Mouse (Mus musculus) liver, embryonic 14.5 days (tissue): ENCODE data around the gene Gvin1. TPM values are rescaled to one million over a fixed set of nuclear protein-coding genes. Genes with fewer than 3 reads are reported as not detected.
"Not testable (repeated sequence)": the region's sequence is repeated elsewhere in the genome, so short reads cannot be mapped to it uniquely, and the experiment has no call there.

Experiments used
- ATAC-seq: fragments of 200-750 bp; cut with Nextera tagmentation; 2 replicates; pipeline ENCODE4 v1.8.0; 2017; ENCODE audit warnings: moderate number of reproducible peaks, mild to moderate bottlenecking, moderate library complexity; ENCODE audit not compliant: insufficient read depth
- DNase-seq, 3 experiments: peaks; one replicate each; pipeline ENCODE4 v3.0.0-alpha.2; 2012 to 2013; ENCODE audit warnings: low read depth in 3 of 3, low spot score in 3 of 3
- H3K27ac ChIP-seq: fragments of 300-500 bp; sonication (generic); 2 replicates; pipeline ENCODE4 v1.5.1; 2014; ENCODE audit warnings: moderate library complexity, mild to moderate bottlenecking, control low read depth, inconsistent platforms
- H3K27me3 ChIP-seq: fragments of 300-500 bp; sonication (generic); 2 replicates; pipeline ENCODE4 v1.6.1; 2014; ENCODE audit warnings: mild to moderate bottlenecking, low read length, moderate library complexity; ENCODE audit not compliant: control insufficient read depth, insufficient read depth
- H3K36me3 ChIP-seq: fragments of 300-500 bp; sonication (generic); replicated peaks from 2 replicates; pipeline ENCODE4 v1.6.1; 2014; ENCODE audit warnings: low read depth; ENCODE audit not compliant: control insufficient read depth, insufficient read depth
- H3K4me1 ChIP-seq, 2 experiments: fragments of 200-500 bp in 1 of 2; fragments of 300-500 bp in 1 of 2; sonication (generic) in 1 of 2; replicated peaks; 2 replicates each; pipeline ENCODE4 v1.6.1; 2012 to 2014; ENCODE audit warnings: antibody characterized with exemption in 1 of 2, inconsistent platforms in 1 of 2, low read length in 1 of 2; ENCODE audit not compliant: control insufficient read depth in 2 of 2, insufficient read depth in 2 of 2
- H3K4me2 ChIP-seq: fragments of 300-500 bp; sonication (generic); 2 replicates; pipeline ENCODE4 v1.6.1; 2014; ENCODE audit warnings: low read depth, mild to moderate bottlenecking, control low read depth, moderate library complexity
- H3K4me3 ChIP-seq, 2 experiments: fragments of 200-500 bp in 1 of 2; fragments of 300-500 bp in 1 of 2; sonication (generic) in 1 of 2; 2 replicates each; pipeline ENCODE4 v1.5.1; 2012 to 2014; ENCODE audit warnings: low read depth in 2 of 2, low read length in 2 of 2, mild to moderate bottlenecking in 2 of 2, control low read depth in 1 of 2, inconsistent platforms in 1 of 2, moderate library complexity in 1 of 2; ENCODE audit not compliant: insufficient read depth in 1 of 2
- H3K9ac ChIP-seq: fragments of 300-500 bp; sonication (generic); replicated peaks from 2 replicates; pipeline ENCODE4 v1.6.1; 2014; ENCODE audit warnings: mild to moderate bottlenecking, control low read depth, moderate library complexity
- H3K9me3 ChIP-seq: fragments of 300-500 bp; sonication (generic); 2 replicates; pipeline ENCODE4 v1.6.1; 2016; ENCODE audit warnings: low read length, mixed read lengths; ENCODE audit not compliant: control insufficient read depth
- WGBS: fragments of 180-500 bp; shearing (Covaris S2); extraction: QIAGEN DNeasy Blood & Tissue Kit; methylation state at CpG from one replicate; pipeline ENCODE4 v1.1.7; 2014; ENCODE audit not compliant: insufficient replicate concordance; 5-methylcytosine and 5-hydroxymethylcytosine counted together
- polyA plus RNA-seq, 2 experiments: library from polyadenylated mRNA; depleted of rRNA in 1 of 2; stranded (reverse) in 1 of 2; unstranded in 1 of 2; fragments of >200 nt; fragmentation: Nextera tagmentation in 1 of 2; extraction: Ambion mirVana in 1 of 2; gene quantifications; 2 replicates each; pipeline versions ENCODE4 v1.2.1 to v1.2.3; 2012 to 2014

Gvin1 gene
- polyA plus RNA-seq, 2 experiments: 0.35 to 0.42 TPM

DNA sequence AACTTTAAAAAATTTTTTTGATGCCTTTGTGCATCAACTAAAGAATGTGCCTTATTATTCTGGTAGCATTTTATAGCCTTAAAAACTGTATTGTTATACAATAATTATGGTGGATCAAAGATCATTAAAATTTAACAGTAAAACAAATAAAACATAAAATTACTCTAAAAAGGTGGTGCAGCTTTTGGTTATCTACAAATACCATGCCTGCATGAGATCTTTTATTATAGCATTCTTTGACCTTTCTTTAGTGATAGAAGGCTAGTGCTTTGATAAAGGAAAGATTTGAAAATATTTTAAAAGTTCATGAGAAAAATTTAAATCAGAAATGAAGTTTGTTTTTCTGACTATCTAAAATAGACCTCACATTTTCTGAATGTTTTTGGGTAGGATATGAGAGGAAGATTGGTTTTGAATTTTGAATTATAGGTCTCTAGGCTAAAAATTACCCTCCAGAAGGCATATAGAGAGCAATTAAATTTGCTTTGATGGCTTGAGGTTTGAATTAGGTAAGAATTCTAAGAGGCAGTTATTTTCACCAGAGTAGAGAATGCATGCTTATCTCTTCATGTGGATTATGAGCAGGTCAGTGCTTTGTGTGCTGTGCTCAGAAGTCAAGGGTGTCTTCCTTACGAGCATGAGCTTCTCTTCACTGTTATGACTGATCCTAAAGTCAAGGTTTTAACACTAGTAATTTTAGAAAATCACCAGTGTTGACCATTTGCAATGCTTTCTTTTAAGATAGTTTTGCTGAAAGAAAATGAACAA lies 73.8 kb downstream of the Gvin1 start:
- H3K27ac ChIP-seq, H3K4me1 ChIP-seq, H3K9me3 ChIP-seq, H3K4me3 ChIP-seq, H3K27me3 ChIP-seq, ATAC-seq, H3K4me2 ChIP-seq, H3K36me3 ChIP-seq, H3K9ac ChIP-seq, DNase-seq: not testable (repeated sequence)
- no CpG with 5 or more reads among the region's 1 CpGs for WGBS

- H3K36me3 ChIP-seq, H3K27me3 ChIP-seq, H3K4me2 ChIP-seq, H3K4me1 ChIP-seq, ATAC-seq, H3K9ac ChIP-seq, DNase-seq, H3K9me3 ChIP-seq, H3K27ac ChIP-seq, H3K4me3 ChIP-seq: not testable (repeated sequence)
- WGBS: no CpG with 5 or more reads among the region's 2 CpGs
These were observed 97.8 kb downstream of the Gvin1 start for GRCm38 (mm10) chr7:106117090-106117948.
